Mouse (Mus musculus) MEL (cell line): Measurements from ENCODE around the gene Gm29735.
"Not testable (repeated sequence)": the region's sequence is repeated elsewhere in the genome, so short reads cannot be mapped to it uniquely, and the experiment has no call there.

Source experiments
- BHLHE40 ChIP-seq: IDR thresholded peaks from 2 replicates; pipeline ENCODE4 v1.6.1; 2012; ENCODE audit warnings: low read depth, mild to moderate bottlenecking, inconsistent platforms, low read length, improper control_type of control experiment, borderline replicate concordance
- GATA1 ChIP-seq: IDR thresholded peaks from 2 replicates; pipeline ENCODE4 v1.6.1; 2011; ENCODE audit warnings: low read depth, low read length, improper control_type of control experiment
- MYB ChIP-seq: IDR thresholded peaks from 2 replicates; pipeline ENCODE4 v1.6.1; 2011; ENCODE audit warnings: mild to moderate bottlenecking, low read depth, low read length, improper control_type of control experiment
- NELFE ChIP-seq: IDR thresholded peaks from 2 replicates; pipeline ENCODE4 v1.6.1; 2011; ENCODE audit warnings: low read depth, low read length, improper control_type of control experiment
- NRF1 ChIP-seq: IDR thresholded peaks from 2 replicates; pipeline ENCODE4 v1.6.1; 2014; ENCODE audit warnings: low read depth, mild to moderate bottlenecking, inconsistent platforms, low read length, improper control_type of control experiment, moderate library complexity; ENCODE audit not compliant: poor library complexity, insufficient read depth, severe bottlenecking
- POLR2A ChIP-seq, 2 experiments: IDR thresholded peaks; 2 replicates each; pipeline ENCODE4 v1.6.1; 2011 to 2012; ENCODE audit warnings: low read length in 2 of 2, mild to moderate bottlenecking in 2 of 2, control low read depth in 1 of 2, improper control_type of control experiment in 1 of 2, low read depth in 1 of 2, moderate library complexity in 1 of 2; ENCODE audit not compliant: control insufficient read depth in 1 of 2, insufficient read depth in 1 of 2, poor library complexity in 1 of 2
- TCF12 ChIP-seq: IDR thresholded peaks from 2 replicates; pipeline ENCODE4 v1.6.1; 2014; ENCODE audit warnings: low read depth, mild to moderate bottlenecking, inconsistent platforms, low read length, improper control_type of control experiment, moderate library complexity
- ZNF384 ChIP-seq: IDR thresholded peaks from 2 replicates; pipeline ENCODE4 v1.6.1; 2012; ENCODE audit warnings: low read depth, mild to moderate bottlenecking, inconsistent platforms, low read length, improper control_type of control experiment

DNA sequence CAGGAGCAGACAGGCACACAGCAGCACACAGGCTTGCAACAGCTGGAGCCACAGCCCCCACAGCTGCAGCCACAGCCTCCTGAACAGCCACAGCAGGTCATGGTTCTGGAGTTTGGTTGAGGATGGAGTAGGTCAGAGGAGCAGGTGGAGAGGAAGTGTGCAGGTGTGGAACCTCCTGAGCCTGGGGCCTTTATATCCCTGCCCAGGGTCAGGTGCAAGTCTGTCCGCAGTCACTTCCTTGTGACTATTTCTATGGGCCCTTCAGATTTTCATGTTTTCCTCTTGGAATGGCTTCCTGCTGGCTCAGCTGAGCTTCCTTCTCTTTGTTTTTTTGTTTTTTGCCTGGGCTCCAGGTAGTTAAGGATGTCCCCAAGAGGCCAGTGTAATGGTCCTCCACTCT, 36.3 kb downstream of the Gm29735 start, which contains the start of gene Gm45618:
- not testable (repeated sequence) for TF ChIP-seq MYB; NRF1; POLR2A (IDR thresholded peaks at IDR 0.05; ENCODE audit: control insufficient read depth in 1 of 2, insufficient read depth in 1 of 2, low read depth in 1 of 2, low read length in 2 of 2, poor library complexity in 1 of 2); GATA1; ZNF384; TCF12; BHLHE40; NELFE
